ENCODE assay signal across 12 mouse cellular contexts in the genomic region with DNA sequence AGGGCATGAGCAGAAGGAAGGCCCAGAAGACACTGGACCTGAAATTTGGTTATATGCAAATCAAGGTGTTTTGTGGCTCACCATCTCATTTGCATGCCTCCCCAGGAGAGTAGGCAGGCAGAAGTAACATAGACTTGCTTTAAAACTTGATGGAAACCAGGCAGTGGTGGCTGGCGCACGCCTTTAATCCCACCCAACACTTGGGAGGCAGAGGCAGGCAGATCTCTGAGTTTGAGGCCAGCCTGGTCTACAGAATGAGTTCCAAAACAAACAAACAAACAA. TPM values are rescaled to one million over a fixed set of nuclear protein-coding genes. Genes with fewer than 3 reads are reported as not detected.
"Had no signal": no experiment of that assay in that cellular context is flagged by ENCODE, and none has a peak within 500 bp of the region (broad histone marks: within the 10 kb centered on the region; RNA-seq: fewer than 3 reads in every experiment).

No protein-coding gene starts in this region.

- H3K27ac ChIP-seq: left cerebral cortex, adult 2 months; limb, embryonic 15.5 days; liver, embryonic 13.5 days; midbrain, embryonic 10.5 days; neural tube, embryonic 12.5 days had no signal

- ATAC-seq: liver, postnatal 0 days had no signal

- H3K4me2 ChIP-seq: limb, embryonic 15.5 days; liver, embryonic 13.5 days; neural tube, embryonic 12.5 days had no signal

- H3K4me3 ChIP-seq: left cerebral cortex, adult 2 months; limb, embryonic 15.5 days; liver, embryonic 13.5 days; midbrain, embryonic 10.5 days; neural tube, embryonic 12.5 days had no signal

- H3K9ac ChIP-seq: limb, embryonic 15.5 days; liver, embryonic 13.5 days; liver, postnatal 0 days; neural tube, embryonic 12.5 days had no signal

- H3K4me1 ChIP-seq: limb, embryonic 15.5 days; neural tube, embryonic 12.5 days had no signal

- H3K9me3 ChIP-seq: limb, embryonic 15.5 days; liver, embryonic 13.5 days; neural tube, embryonic 12.5 days had no signal

- H3K36me3 ChIP-seq: limb, embryonic 15.5 days; liver, embryonic 13.5 days; midbrain, embryonic 10.5 days; neural tube, embryonic 12.5 days had no signal

- DNase-seq: kidney, adult 8-10 months; kidney, postnatal 4 days; liver, embryonic 13.5 days; liver, postnatal 0 days; midbrain, embryonic 14.5 days; thymus, adult 18-20 months; thymus, postnatal 14 days had no signal

- H3K27me3 ChIP-seq: limb, embryonic 15.5 days; neural tube, embryonic 12.5 days had no signal

RNA-seq across cellular contexts. Expression of a gene that starts 53.1 kb away (rescaled TPM):
- total RNA-seq: neutrophil, adult 5-6 weeks had no signal
